Mouse (Mus musculus): ENCODE results near the gene Acoxl.

DNA sequence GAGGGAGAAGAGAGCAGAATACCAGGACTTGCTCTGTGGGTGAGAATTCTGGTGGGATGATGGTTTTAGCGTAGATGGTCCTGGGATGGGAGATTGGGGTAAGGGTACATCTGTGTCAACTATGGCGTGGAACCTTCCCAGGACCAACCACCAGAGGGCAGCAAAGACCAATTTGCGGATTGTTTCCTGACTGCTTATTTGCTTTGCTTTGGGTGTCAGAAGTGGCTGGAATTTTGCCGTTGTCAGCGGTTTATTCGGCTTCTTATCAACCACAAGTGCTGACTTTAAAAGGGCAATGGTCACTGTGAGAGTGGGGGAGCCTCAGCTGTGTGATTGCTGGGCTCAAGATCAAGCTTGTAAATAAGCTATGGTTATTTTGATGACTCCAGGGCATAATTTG lies 50.8 kb downstream of the Acoxl start:
- TF ChIP-seq CTCF (IDR thresholded peaks at IDR 0.05; ENCODE audit: low read depth, low read length): peak; percentile 86
- TF ChIP-seq GATA1 (IDR thresholded peaks at IDR 0.05; ENCODE audit: borderline replicate concordance, low read length): no peak
